Mouse (Mus musculus): ENCODE measurements at regions not wholly inside any gene's neighbourhood (a gene's known extent, or its start where the extent isn't known, plus 50 kb on each side); places are given as distances from the start of the nearest gene placed in this dataset.

GRCm38 (mm10) chr13:40605686-40606404 lies 132.3 kb downstream of the Tfap2a start:
- Histone ChIP-seq H3K9me3 (replicated peaks) (no peaks in the 10 kb centered on the region), H3K4me1 (peaks cover 14% of the 10 kb centered on the region; the same call in 1 of the 2 replicates), H3K27ac (no peak overlapping the region), H3K9ac (peak overlapping the region; percentile 45; the same call in 1 of the 2 replicates), H3K4me2 (replicated peaks) (peak overlapping the region; percentile 57), H3K4me3 (peak overlapping the region; percentile 23), H3K27me3 (no peaks in the 10 kb centered on the region), H3K36me3 (no peaks in the 10 kb centered on the region)
- 53% methylated on average over 16 of the region's 16 CpGs for WGBS
- ATAC-seq (ENCODE audit: low FRiP score) = no peak; the same call in 1 of the 2 replicates

- H3K4me3 ChIP-seq = no peak overlapping the region
- no peaks in the 10 kb centered on the region for H3K9me3 ChIP-seq (replicated peaks)
- H3K27me3 ChIP-seq = no peaks in the 10 kb centered on the region
- H3K4me1 ChIP-seq = no peaks in the 10 kb centered on the region
- no peak overlapping the region for H3K9ac ChIP-seq
- ATAC-seq (ENCODE audit: low FRiP score) = no peak
- H3K4me2 ChIP-seq (replicated peaks) = no peak overlapping the region
- H3K36me3 ChIP-seq = no peaks in the 10 kb centered on the region
- no peak overlapping the region for H3K27ac ChIP-seq
- 78% methylated on average over 12 of the region's 12 CpGs for WGBS
Measured at GRCm38 (mm10) chr13:40574981-40575745, 163.0 kb downstream of the Tfap2a start.

GRCm38 (mm10) chr13:40569461-40569860 lies 168.7 kb downstream of the Tfap2a start:
- H3K36me3 ChIP-seq = no peaks in the 10 kb centered on the region
- ATAC-seq (ENCODE audit: low FRiP score) = no peak
- H3K9ac ChIP-seq = no peak overlapping the region
- H3K27ac ChIP-seq = no peak overlapping the region
- 56% methylated on average over 5 of the region's 5 CpGs for whole genome bisulfite sequencing
- no peaks in the 10 kb centered on the region for H3K4me1 ChIP-seq
- H3K4me2 ChIP-seq (replicated peaks) = no peak overlapping the region
- H3K4me3 ChIP-seq = no peak overlapping the region
- no peaks in the 10 kb centered on the region for H3K9me3 ChIP-seq (replicated peaks)
- H3K27me3 ChIP-seq = no peaks in the 10 kb centered on the region

- no peaks in the 10 kb centered on the region for H3K9me3 ChIP-seq (replicated peaks)
- H3K9ac ChIP-seq = no peak overlapping the region
- no peak overlapping the region for H3K4me2 ChIP-seq (replicated peaks)
- H3K27ac ChIP-seq = no peak overlapping the region
- no peak overlapping the region for H3K4me3 ChIP-seq
- no peaks in the 10 kb centered on the region for H3K27me3 ChIP-seq
- 79% methylated on average over 3 of the region's 3 CpGs for WGBS
- no peak for ATAC-seq (ENCODE audit: low FRiP score)
- no peaks in the 10 kb centered on the region for H3K36me3 ChIP-seq
- H3K4me1 ChIP-seq = no peaks in the 10 kb centered on the region
Measured at GRCm38 (mm10) chr13:40567821-40568220, 170.4 kb downstream of the Tfap2a start.

GRCm38 (mm10) chr13:40564351-40564750 lies 173.8 kb downstream of the Tfap2a start:
- Histone ChIP-seq H3K27ac (no peak overlapping the region), H3K4me2 (replicated peaks) (no peak overlapping the region), H3K27me3 (no peaks in the 10 kb centered on the region), H3K9me3 (replicated peaks) (no peaks in the 10 kb centered on the region), H3K4me3 (no peak overlapping the region), H3K9ac (no peak overlapping the region), H3K4me1 (no peaks in the 10 kb centered on the region), H3K36me3 (no peaks in the 10 kb centered on the region)
- ATAC-seq (ENCODE audit: low FRiP score) = no peak

- Histone ChIP-seq H3K4me1 (no peaks in the 10 kb centered on the region), H3K9ac (no peak overlapping the region), H3K4me2 (replicated peaks) (no peak overlapping the region), H3K36me3 (no peaks in the 10 kb centered on the region), H3K9me3 (replicated peaks) (no peaks in the 10 kb centered on the region), H3K4me3 (no peak overlapping the region), H3K27ac (no peak overlapping the region), H3K27me3 (no peaks in the 10 kb centered on the region)
- ATAC-seq (ENCODE audit: low FRiP score) = no peak
- WGBS = 67% methylated on average over 7 of the region's 7 CpGs
Measured at GRCm38 (mm10) chr13:40554368-40554767, 183.8 kb downstream of the Tfap2a start.

GRCm38 (mm10) chr13:40525501-40525900 lies 164.3 kb upstream of the Ofcc1 start:
- Histone ChIP-seq H3K36me3 (no peaks in the 10 kb centered on the region), H3K4me3 (no peak overlapping the region), H3K4me1 (no peaks in the 10 kb centered on the region), H3K27ac (no peak overlapping the region), H3K27me3 (no peaks in the 10 kb centered on the region), H3K4me2 (replicated peaks) (no peak overlapping the region), H3K9ac (no peak overlapping the region), H3K9me3 (replicated peaks) (no peaks in the 10 kb centered on the region)
- ATAC-seq (ENCODE audit: low FRiP score) = no peak

- Histone ChIP-seq H3K27me3 (no peaks in the 10 kb centered on the region), H3K4me1 (no peaks in the 10 kb centered on the region), H3K9me3 (replicated peaks) (no peaks in the 10 kb centered on the region), H3K9ac (no peak overlapping the region), H3K36me3 (no peaks in the 10 kb centered on the region), H3K27ac (no peak overlapping the region), H3K4me3 (no peak overlapping the region), H3K4me2 (replicated peaks) (no peak overlapping the region)
- WGBS = 62% methylated on average over 2 of the region's 2 CpGs
- no peak for ATAC-seq (ENCODE audit: low FRiP score)
Measured at GRCm38 (mm10) chr13:40523115-40523514, 161.9 kb upstream of the Ofcc1 start.

GRCm38 (mm10) chr13:40518180-40518579 lies 156.9 kb upstream of the Ofcc1 start:
- H3K9ac ChIP-seq = no peak overlapping the region
- H3K27ac ChIP-seq = no peak overlapping the region
- 65% methylated on average over 4 of the region's 4 CpGs for WGBS
- H3K27me3 ChIP-seq = no peaks in the 10 kb centered on the region
- no peak for ATAC-seq (ENCODE audit: low FRiP score)
- no peaks in the 10 kb centered on the region for H3K4me1 ChIP-seq
- H3K4me2 ChIP-seq (replicated peaks) = no peak overlapping the region
- H3K4me3 ChIP-seq = no peak overlapping the region
- H3K9me3 ChIP-seq (replicated peaks) = no peaks in the 10 kb centered on the region
- no peaks in the 10 kb centered on the region for H3K36me3 ChIP-seq

- Histone ChIP-seq H3K9ac (no peak overlapping the region), H3K4me3 (no peak overlapping the region), H3K36me3 (no peaks in the 10 kb centered on the region), H3K27me3 (no peaks in the 10 kb centered on the region), H3K27ac (no peak overlapping the region), H3K9me3 (replicated peaks) (no peaks in the 10 kb centered on the region), H3K4me2 (replicated peaks) (no peak overlapping the region), H3K4me1 (no peaks in the 10 kb centered on the region)
- 47% methylated on average over 1 of the region's 1 CpGs for WGBS
- ATAC-seq (ENCODE audit: low FRiP score) = no peak
Measured at GRCm38 (mm10) chr13:40509290-40509689, 148.0 kb upstream of the Ofcc1 start.

GRCm38 (mm10) chr13:40480830-40481229 lies 119.6 kb upstream of the Ofcc1 start:
- H3K27ac ChIP-seq = no peak overlapping the region
- no peak overlapping the region for H3K9ac ChIP-seq
- H3K9me3 ChIP-seq (replicated peaks) = no peaks in the 10 kb centered on the region
- no peak overlapping the region for H3K4me2 ChIP-seq (replicated peaks)
- H3K4me3 ChIP-seq = no peak overlapping the region
- no peaks in the 10 kb centered on the region for H3K36me3 ChIP-seq
- no peak for ATAC-seq (ENCODE audit: low FRiP score)
- no peaks in the 10 kb centered on the region for H3K27me3 ChIP-seq
- no peaks in the 10 kb centered on the region for H3K4me1 ChIP-seq
- WGBS = 52% methylated on average over 7 of the region's 7 CpGs

GRCm38 (mm10) chr13:40472683-40473082 lies 111.4 kb upstream of the Ofcc1 start:
- no peak overlapping the region for H3K4me2 ChIP-seq (replicated peaks)
- H3K27me3 ChIP-seq = no peaks in the 10 kb centered on the region
- no peak overlapping the region for H3K9ac ChIP-seq
- no peak overlapping the region for H3K4me3 ChIP-seq
- H3K4me1 ChIP-seq = no peaks in the 10 kb centered on the region
- no peak overlapping the region for H3K27ac ChIP-seq
- no peaks in the 10 kb centered on the region for H3K36me3 ChIP-seq
- H3K9me3 ChIP-seq (replicated peaks) = no peaks in the 10 kb centered on the region
- 85% methylated on average over 3 of the region's 3 CpGs for WGBS
- ATAC-seq (ENCODE audit: low FRiP score) = no peak

- Histone ChIP-seq H3K9ac (no peak overlapping the region), H3K9me3 (replicated peaks) (no peaks in the 10 kb centered on the region), H3K36me3 (no peaks in the 10 kb centered on the region), H3K27me3 (no peaks in the 10 kb centered on the region), H3K4me1 (no peaks in the 10 kb centered on the region), H3K4me2 (replicated peaks) (no peak overlapping the region), H3K27ac (no peak overlapping the region), H3K4me3 (no peak overlapping the region)
- ATAC-seq (ENCODE audit: low FRiP score) = no peak
- WGBS = 92% methylated on average over 7 of the region's 7 CpGs
Measured at GRCm38 (mm10) chr13:40469162-40469561, 107.9 kb upstream of the Ofcc1 start.

All from hindbrain, embryonic 12.5 days (tissue).